Mouse (Mus musculus) monocyte, adult 5-6 weeks (primary cell): Measurements from ENCODE around the gene Rnf32. TPM values are rescaled to one million over a fixed set of nuclear protein-coding genes. Genes with fewer than 3 reads are reported as not detected.

Experiments
- ATAC-seq: fragments of 153-309, 156-312 bp; replicated peaks from 2 replicates; pipeline ENCODE4 v1.8.0; 2017; ENCODE audit warnings: mild to moderate bottlenecking; ENCODE audit not compliant: low TSS enrichment, insufficient number of reproducible peaks, severe bottlenecking, poor library complexity, low FRiP score
- total RNA-seq: library from RNA; stranded (forward); fragments of 200-1000, 200-491, 200-594 nt; gene quantifications from 3 replicates; pipeline ENCODE4 v1.2.3, GENCODE M21; 2017

Gene Rnf32
- 0.97 TPM in 1 of 3 replicates, not detected in the others for total RNA-seq

GRCm38 (mm10) chr5:29195570-29196263 is at the start of gene Rnf32:
Gene Rnf32, plus strand, starts transcription at chr5:29195992.
- ATAC-seq, result no peak

GRCm38 (mm10) chr5:29150146-29150545 is 45.6 kb upstream of the Rnf32 start:
- no peak for ATAC-seq

- ATAC-seq, result no peak
Observed at GRCm38 (mm10) chr5:29159849-29160248, 35.9 kb upstream of the Rnf32 start.

- ATAC-seq, result no peak
Observed at GRCm38 (mm10) chr5:29166947-29167346, 28.8 kb upstream of the Rnf32 start.

- no peak for ATAC-seq
Observed at GRCm38 (mm10) chr5:29170193-29170592, 25.6 kb upstream of the Rnf32 start.

- ATAC-seq, result no peak
Observed at GRCm38 (mm10) chr5:29171165-29171564, 24.6 kb upstream of the Rnf32 start.

- no peak for ATAC-seq
Observed at GRCm38 (mm10) chr5:29186798-29187197, 9.0 kb upstream of the Rnf32 start.

- no peak for ATAC-seq
Observed at GRCm38 (mm10) chr5:29195231-29195569, 592 bp upstream of the Rnf32 start.

- no peak for ATAC-seq
Observed at GRCm38 (mm10) chr5:29196264-29196658, 469 bp downstream of the Rnf32 start.

GRCm38 (mm10) chr5:29197187-29197586 is 1.4 kb downstream of the Rnf32 start:
- no peak for ATAC-seq

GRCm38 (mm10) chr5:29198960-29199488 is 3.2 kb downstream of the Rnf32 start:
- ATAC-seq, result no peak

- ATAC-seq, result no peak
Observed at GRCm38 (mm10) chr5:29199868-29200267, 4.1 kb downstream of the Rnf32 start.

GRCm38 (mm10) chr5:29205690-29206089 is 9.9 kb downstream of the Rnf32 start:
- no peak for ATAC-seq

GRCm38 (mm10) chr5:29211980-29212555 is 16.3 kb downstream of the Rnf32 start:
- ATAC-seq, result no peak

GRCm38 (mm10) chr5:29217997-29218396 is 22.2 kb downstream of the Rnf32 start:
- no peak for ATAC-seq

- ATAC-seq, result no peak
Observed at GRCm38 (mm10) chr5:29224089-29224488, 28.3 kb downstream of the Rnf32 start.

GRCm38 (mm10) chr5:29230481-29230880 is 34.7 kb downstream of the Rnf32 start:
- no peak for ATAC-seq

- no peak for ATAC-seq
Observed at GRCm38 (mm10) chr5:29238379-29238778, 42.6 kb downstream of the Rnf32 start.

- no peak for ATAC-seq
Observed at GRCm38 (mm10) chr5:29244769-29245168, 49.0 kb downstream of the Rnf32 start.

- ATAC-seq, result no peak
Observed at GRCm38 (mm10) chr5:29250795-29251495, 55.2 kb downstream of the Rnf32 start.
